8 mouse cellular contexts compared by ENCODE assay signal in the genomic region with DNA sequence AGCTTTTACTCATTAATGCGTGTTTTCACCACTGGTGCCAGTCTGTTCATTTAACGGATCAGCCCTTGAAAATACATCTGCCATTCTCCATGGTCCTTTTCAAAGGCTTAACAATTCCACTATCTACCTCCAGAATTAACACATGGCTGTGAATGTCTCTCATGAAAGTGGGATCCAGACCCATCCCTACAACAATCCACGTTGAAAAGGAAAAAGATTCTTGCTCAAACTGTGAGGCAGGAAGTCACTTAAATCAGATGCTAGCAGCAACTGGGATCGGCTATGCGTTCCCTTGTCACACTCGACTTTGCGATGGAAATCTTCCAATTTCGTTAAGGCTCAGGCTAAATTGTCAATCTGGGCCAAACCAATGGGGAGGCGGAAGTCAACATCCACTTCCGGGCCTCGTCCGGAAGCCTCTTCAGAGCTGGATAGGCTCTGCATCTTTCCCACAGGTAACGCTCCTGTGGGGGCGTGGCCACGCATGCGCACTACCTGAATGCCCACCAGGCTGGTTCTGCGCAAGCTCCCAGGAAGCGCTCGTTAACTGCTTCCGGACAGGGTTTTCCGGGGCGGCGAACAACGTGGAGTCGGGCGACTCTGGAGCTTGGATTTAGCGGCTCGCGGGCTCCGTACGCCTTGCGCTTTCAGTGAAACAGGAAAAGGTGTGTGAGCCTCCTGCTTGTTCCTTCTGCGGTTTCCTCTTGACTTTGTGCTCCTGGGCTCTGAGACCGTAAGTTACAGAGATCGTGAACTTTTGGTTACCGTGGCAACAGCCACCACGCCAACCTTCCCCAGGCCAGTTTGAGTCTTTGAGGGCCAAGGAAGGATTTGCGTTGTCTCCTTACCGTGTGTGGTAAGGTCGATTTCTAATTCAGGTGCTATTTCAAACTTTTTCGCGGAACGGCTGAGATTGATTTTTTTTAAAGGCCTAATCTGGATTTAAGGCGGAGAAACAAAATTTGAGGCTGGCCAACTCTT. TPM values are rescaled to one million over a fixed set of nuclear protein-coding genes. Genes with fewer than 3 reads are reported as not detected.
DNase-seq lines count a peak whose midpoint lies in the region; ATAC-seq and TF ChIP-seq lines count a peak whose summit lies in the region.

TSS of gene Taf1a (plus strand) at position 556 of the 981 bp plus-strand sequence.

- H3K9ac ChIP-seq in forebrain, embryonic 16.5 days (replicated peaks; ENCODE audit: low read depth, low read length) = peak within 1 kb of the TSS; percentile 46
- H3K9ac ChIP-seq in lung, embryonic 14.5 days = peak within 1 kb of the TSS; percentile 69

- intact Hi-C loops in heart, postnatal 36 days (cut with DNase I) = loop anchor here (1.0 to 2.0 kb wide), 2 partner anchors 20 to 43 kb away; partner anchors contain the start of gene Mia3

- no peak; the same call in 1 of the 2 replicates for TF ChIP-seq POLR2A in olfactory bulb, adult 2 months (IDR thresholded peaks at IDR 0.05; ENCODE audit: insufficient read depth, low read depth, low read length)
- peak; percentile 63 for TF ChIP-seq POLR2A in thymus, adult 2 months (IDR thresholded peaks at IDR 0.05; ENCODE audit: control insufficient read depth, extremely low read depth, insufficient read depth, low read length, poor library complexity)

- peak; percentile 97 for ATAC-seq in G1E (ENCODE audit: extremely low read depth, insufficient number of reproducible peaks, low FRiP score, poor library complexity, severe bottlenecking)
- ATAC-seq in forebrain, embryonic 16.5 days = peak; percentile 100
- peak; percentile 99 for ATAC-seq in lung, embryonic 14.5 days (ENCODE audit: insufficient read depth)

- peaks cover 28% of the 10 kb centered on the region for H3K36me3 ChIP-seq in G1E (replicated peaks)
- H3K36me3 ChIP-seq in forebrain, embryonic 16.5 days (ENCODE audit: control insufficient read depth, insufficient read depth) = no peaks in the 10 kb centered on the region
- H3K36me3 ChIP-seq in lung, embryonic 14.5 days (ENCODE audit: insufficient read depth) = peaks cover 11% of the 10 kb centered on the region; the same call in 1 of the 2 replicates
- H3K36me3 ChIP-seq in thymus, adult 2 months (ENCODE audit: control insufficient read depth, insufficient read depth, low read length) = peaks cover 4% of the 10 kb centered on the region; the same call in 1 of the 2 replicates

- no peaks in the 10 kb centered on the region for H3K9me3 ChIP-seq in G1E (replicated peaks)
- no peaks in the 10 kb centered on the region for H3K9me3 ChIP-seq in forebrain, embryonic 16.5 days (ENCODE audit: control insufficient read depth, low read length)
- H3K9me3 ChIP-seq in lung, embryonic 14.5 days (ENCODE audit: low read depth, low read length) = no peaks in the 10 kb centered on the region

- DNase-seq in G1E (ENCODE audit: low spot score) = peak; percentile 93
- peak; percentile 94 to 95 for DNase-seq in cerebellum, adult 18-20 months
- peak; percentile 86 to 87 for DNase-seq in heart, postnatal 36 days
- DNase-seq in layer of hippocampus, adult 2 months (ENCODE audit: low spot score in 2 of 2) = peak; percentile 88 to 94
- DNase-seq in lung, embryonic 14.5 days = peak; percentile 97
- DNase-seq in thymus, adult 2 months = peak; percentile 92

- no peak for TF ChIP-seq CTCF in G1E (IDR thresholded peaks at IDR 0.05; ENCODE audit: low read depth, low read length)
- TF ChIP-seq CTCF in layer of hippocampus, adult 2 months (conservative IDR thresholded peaks at IDR 0.05) = no peak; the same call in 1 of the 2 replicates
- TF ChIP-seq CTCF in lung, embryonic 14.5 days (IDR thresholded peaks at IDR 0.05; ENCODE audit: low read depth) = no peak
- TF ChIP-seq CTCF in olfactory bulb, adult 2 months (IDR thresholded peaks at IDR 0.05; ENCODE audit: insufficient read depth, low read depth, low read length) = no peak
- peak; percentile 57; the same call in 1 of the 2 replicates for TF ChIP-seq CTCF in thymus, adult 2 months (IDR thresholded peaks at IDR 0.05; ENCODE audit: borderline replicate concordance, control insufficient read depth, extremely low read depth, insufficient read depth, low read length, poor library complexity)

- WGBS in forebrain, embryonic 16.5 days = 5% methylated on average over 44 of the region's 44 CpGs
- WGBS in lung, embryonic 14.5 days = 5% methylated on average over 44 of the region's 44 CpGs
- 4% methylated on average over 44 of the region's 44 CpGs for WGBS in olfactory bulb, adult 2 months
- 6% methylated on average over 44 of the region's 44 CpGs for WGBS in thymus, adult 2 months

- peaks cover 24% of the 10 kb centered on the region for H3K4me1 ChIP-seq in G1E (ENCODE audit: insufficient read depth, low read depth, low read length)
- H3K4me1 ChIP-seq in forebrain, embryonic 16.5 days (replicated peaks; ENCODE audit: control insufficient read depth, insufficient read depth, low read length) = peaks cover 13% of the 10 kb centered on the region
- 0 out of 2 replicates have a peak, but pooled peaks cover 4% of the 10 kb centered on the region for H3K4me1 ChIP-seq in lung, embryonic 14.5 days (ENCODE audit: insufficient read depth)
- peaks cover 10% of the 10 kb centered on the region for H3K4me1 ChIP-seq in olfactory bulb, adult 2 months (ENCODE audit: control insufficient read depth, insufficient read depth, low read length)
- H3K4me1 ChIP-seq in thymus, adult 2 months (replicated peaks; ENCODE audit: control insufficient read depth, insufficient read depth, low read length) = peaks cover 10% of the 10 kb centered on the region

- H3K4me3 ChIP-seq in G1E (ENCODE audit: low read depth, low read length) = peak within 1 kb of the TSS; percentile 72
- peak within 1 kb of the TSS; percentile 68 for H3K4me3 ChIP-seq in forebrain, embryonic 16.5 days (replicated peaks; ENCODE audit: low read length)
- H3K4me3 ChIP-seq in layer of hippocampus, adult 2 months = peak within 1 kb of the TSS; percentile 95
- H3K4me3 ChIP-seq in lung, embryonic 14.5 days (ENCODE audit: low read depth, low read length) = peak within 1 kb of the TSS; percentile 71
- H3K4me3 ChIP-seq in olfactory bulb, adult 2 months (ENCODE audit: insufficient read depth, low read depth, low read length) = peak within 1 kb of the TSS; percentile 79
- H3K4me3 ChIP-seq in thymus, adult 2 months (ENCODE audit: control insufficient read depth, insufficient read depth, low read length) = peak within 1 kb of the TSS; percentile 59

- no peaks in the 10 kb centered on the region for H3K27me3 ChIP-seq in G1E (ENCODE audit: insufficient read depth, low read length)
- H3K27me3 ChIP-seq in forebrain, embryonic 16.5 days (replicated peaks; ENCODE audit: control insufficient read depth, insufficient read depth, low read length) = peaks cover 10% of the 10 kb centered on the region
- 0 out of 2 replicates have a peak, but pooled peaks cover 3% of the 10 kb centered on the region for H3K27me3 ChIP-seq in lung, embryonic 14.5 days (ENCODE audit: insufficient read depth, low read length)
- no peaks in the 10 kb centered on the region for H3K27me3 ChIP-seq in thymus, adult 2 months (ENCODE audit: control insufficient read depth, insufficient read depth, low read length)

- peak within 1 kb of the TSS; percentile 84 for H3K4me2 ChIP-seq in forebrain, embryonic 16.5 days (ENCODE audit: low read length)
- H3K4me2 ChIP-seq in lung, embryonic 14.5 days = peak within 1 kb of the TSS; percentile 68

- H3K27ac ChIP-seq in forebrain, embryonic 16.5 days (ENCODE audit: low read length) = peak within 1 kb of the TSS; percentile 80
- H3K27ac ChIP-seq in layer of hippocampus, adult 2 months = peak within 1 kb of the TSS; percentile 76
- peak within 1 kb of the TSS; percentile 59; the same call in 1 of the 2 replicates for H3K27ac ChIP-seq in lung, embryonic 14.5 days (ENCODE audit: low read depth)
- H3K27ac ChIP-seq in olfactory bulb, adult 2 months (ENCODE audit: insufficient read depth, low read depth, low read length) = peak within 1 kb of the TSS; percentile 7
- H3K27ac ChIP-seq in thymus, adult 2 months (ENCODE audit: control insufficient read depth, insufficient read depth, low read length) = no peak within 1 kb of the TSS

RNA-seq across cellular contexts. Expression of gene Taf1a, which starts in this region (rescaled TPM):
- total RNA-seq in G1E (2014; fragmentation: Nextera tagmentation) (10.7 and 13.5 TPM in 2 replicates), G1E (2017) (15.1 and 16.4 TPM in 2 replicates)
- polyA plus RNA-seq in G1E (2012) = 1.2 and 1.4 TPM in 2 replicates
- 16.7 and 18.6 TPM in 2 replicates for polyA plus RNA-seq in forebrain, embryonic 16.5 days (2015; fragmentation: Nextera tagmentation; extraction: Ambion mirVana)
- total RNA-seq in heart, postnatal 36 days (2021) = 10 to 100 TPM; 15.8 to 20.6 TPM
- total RNA-seq in layer of hippocampus, adult 2 months (2021) = 10 to 100 TPM; 19.3 to 20.5 TPM
- polyA plus RNA-seq in lung, embryonic 14.5 days (2014; fragmentation: Nextera tagmentation; extraction: Ambion mirVana) = 20.5 and 21.6 TPM in 2 replicates
- not detected in 2 replicates for polyA plus RNA-seq in olfactory bulb, adult 2 months (2012; ENCODE audit: insufficient read depth, insufficient read length, low replicate concordance, missing spikeins)
- 12.8 and 14.4 TPM in 2 replicates for polyA plus RNA-seq in thymus, adult 2 months (2012; rRNA removed)
